Mouse (Mus musculus) heart, postnatal 0 days (tissue): ENCODE results near the gene Nt5c2. TPM values are rescaled to one million over a fixed set of nuclear protein-coding genes. Genes with fewer than 3 reads are reported as not detected.

Source experiments
- ATAC-seq: fragments of 200-750 bp; cut with Nextera tagmentation; 2 replicates; pipeline ENCODE4 v1.8.0; 2017; ENCODE audit warnings: low read depth, moderate number of reproducible peaks, moderate library complexity; ENCODE audit not compliant: insufficient read depth
- DNase-seq: peaks from one replicate; pipeline ENCODE4 v3.0.0-alpha.2; 2016; ENCODE audit warnings: low spot score
- H3K27ac ChIP-seq: fragments of 300-500 bp; sonication (generic); 2 replicates; pipeline ENCODE4 v1.5.1; 2014; ENCODE audit warnings: low read depth, mild to moderate bottlenecking
- H3K27me3 ChIP-seq: fragments of 300-500 bp; sonication (generic); 2 replicates; pipeline ENCODE4 v1.6.1; 2014; ENCODE audit warnings: low read length, mixed read lengths; ENCODE audit not compliant: control insufficient read depth, insufficient read depth
- H3K36me3 ChIP-seq: fragments of 300-500 bp; sonication (generic); replicated peaks from 2 replicates; pipeline ENCODE4 v1.6.1; 2014; ENCODE audit warnings: low read length, mixed read lengths; ENCODE audit not compliant: control insufficient read depth, insufficient read depth
- H3K4me1 ChIP-seq: fragments of 300-500 bp; sonication (generic); 2 replicates; pipeline ENCODE4 v1.6.1; 2014; ENCODE audit warnings: antibody characterized with exemption; ENCODE audit not compliant: control insufficient read depth, insufficient read depth
- H3K4me2 ChIP-seq: fragments of 300-500 bp; sonication (generic); 2 replicates; pipeline ENCODE4 v1.6.1; 2014; ENCODE audit warnings: low read depth, mild to moderate bottlenecking, low read length, moderate library complexity
- H3K4me3 ChIP-seq: fragments of 300-500 bp; sonication (generic); 2 replicates; pipeline ENCODE4 v1.5.1; 2014; ENCODE audit warnings: low read depth, low read length
- H3K9ac ChIP-seq: fragments of 300-500 bp; sonication (generic); replicated peaks from 2 replicates; pipeline ENCODE4 v1.6.1; 2014; ENCODE audit warnings: low read depth, low read length, mixed read lengths
- H3K9me3 ChIP-seq: fragments of 300-500 bp; sonication (generic); replicated peaks from 2 replicates; pipeline ENCODE4 v1.6.1; 2016; ENCODE audit warnings: low read length; ENCODE audit not compliant: control insufficient read depth
- CTCF ChIP-seq: IDR thresholded peaks from 2 replicates; pipeline ENCODE4 v1.5.1; 2016; ENCODE audit warnings: antibody characterized with exemption, control low read depth, low read depth
- EP300 ChIP-seq: IDR thresholded peaks from 2 replicates; pipeline ENCODE4 v1.6.1; 2016; ENCODE audit warnings: antibody characterized with exemption, low read depth
- WGBS: fragments of 180-500 bp; shearing (Covaris S2); extraction: QIAGEN DNeasy Blood & Tissue Kit; methylation state at CpG from one replicate; pipeline ENCODE4 v1.1.7; 2014; 5-methylcytosine and 5-hydroxymethylcytosine counted together
- polyA plus RNA-seq: library from polyadenylated mRNA; unstranded; fragments of >200 nt; fragmentation: Nextera tagmentation; extraction: Ambion mirVana; gene quantifications from 2 replicates; pipeline ENCODE4 v1.2.1, GENCODE M21; 2015
- total RNA-seq: library from RNA; depleted of rRNA; stranded (reverse); fragments of >200 nt; gene quantifications from 2 replicates; pipeline ENCODE4 v1.2.3, GENCODE M21; 2014; ENCODE audit warnings: low replicate concordance

The Nt5c2 gene
- total and polyA plus RNA-seq, 2 experiments from 2014 or later: 33.9 to 111 TPM

DNA sequence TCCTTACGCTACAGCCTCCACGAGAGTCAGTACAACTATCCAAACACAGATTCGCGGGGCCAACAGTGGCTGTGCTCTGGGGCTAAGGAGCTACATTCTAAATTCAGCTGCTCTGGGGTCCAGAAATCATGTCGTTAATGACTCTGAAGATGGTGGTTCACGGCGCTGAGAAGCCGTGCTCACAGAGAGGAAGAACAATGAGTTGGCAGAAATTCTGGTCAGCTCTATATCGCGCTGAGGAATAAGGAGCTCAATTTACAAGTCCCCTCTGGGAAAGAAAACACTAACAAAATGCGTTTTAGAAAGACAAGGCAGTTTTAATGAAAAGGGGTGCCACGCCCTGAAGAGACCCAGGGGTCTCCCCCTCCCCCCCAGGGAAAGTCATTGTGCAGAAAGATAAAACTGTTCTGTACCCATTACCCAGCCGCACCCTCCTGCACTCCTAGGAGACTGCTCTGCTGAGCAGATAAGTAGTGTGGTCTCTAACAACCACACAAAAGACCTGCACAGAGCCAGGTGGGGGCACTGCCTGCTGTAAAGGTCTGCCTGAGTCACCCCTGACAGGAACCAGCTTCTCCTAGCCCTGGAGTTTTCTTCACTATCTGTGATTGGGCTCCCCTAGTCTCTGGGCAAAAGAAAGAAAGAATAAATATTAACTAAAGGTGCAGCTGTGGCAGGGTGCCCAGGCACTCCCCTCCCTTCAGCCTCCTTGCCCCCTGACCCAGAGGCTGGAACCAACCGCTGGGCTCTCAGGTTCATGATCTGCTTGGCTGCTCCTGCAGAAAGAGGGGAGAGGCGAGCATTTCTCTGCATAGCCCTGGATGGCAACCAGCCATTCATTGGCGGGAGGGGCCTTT is 26.5 kb downstream of the Nt5c2 start:
- H3K4me1 ChIP-seq: 0 out of 2 replicates have a peak, but pooled peaks cover 8% of the 10 kb centered on the region
- H3K9ac ChIP-seq: no peak overlapping the region

DNA sequence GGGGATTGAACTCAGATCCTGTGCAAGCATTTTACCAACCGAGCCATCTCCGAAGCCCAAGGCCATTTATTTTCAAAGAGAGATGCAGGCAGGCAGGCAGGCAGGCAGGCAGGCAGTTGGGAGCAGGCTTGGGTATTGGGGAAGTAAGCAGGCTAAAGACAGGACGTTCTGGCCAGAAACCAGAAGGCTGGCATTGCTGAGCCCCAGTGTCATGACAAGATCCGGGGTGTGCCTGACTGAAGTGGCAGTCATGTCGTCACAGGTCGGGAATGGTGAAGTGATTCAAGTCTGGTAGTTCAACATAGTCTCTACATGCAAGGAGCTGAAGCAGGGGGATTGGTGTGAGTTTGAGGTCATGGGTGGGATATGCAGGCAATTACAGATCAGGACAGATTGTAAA is 27.3 kb downstream of the Nt5c2 start:
- Histone ChIP-seq H3K27ac (no peak overlapping the region), H3K9me3 (no peaks in the 10 kb centered on the region), H3K9ac (no peak overlapping the region), H3K4me2 (no peak overlapping the region), H3K4me3 (no peak overlapping the region), H3K4me1 (0 out of 2 replicates have a peak, but pooled peaks cover 8% of the 10 kb centered on the region), H3K36me3 (no peaks in the 10 kb centered on the region), H3K27me3 (no peaks in the 10 kb centered on the region)
- TF ChIP-seq EP300 (no peak), CTCF (no peak)
- DNase-seq (no peak), ATAC-seq (no peak)
- WGBS: 53% methylated on average over 6 of the region's 6 CpGs

More for the DNA sequence above, 26.5 kb downstream of the Nt5c2 start:
- no peaks in the 10 kb centered on the region for H3K27me3 ChIP-seq
- ATAC-seq: no peak
- H3K27ac ChIP-seq: no peak overlapping the region
- H3K4me2 ChIP-seq: no peak overlapping the region; the same call in 1 of the 2 replicates
- no peak for DNase-seq
- no peaks in the 10 kb centered on the region for H3K9me3 ChIP-seq
- H3K4me3 ChIP-seq: no peak overlapping the region
- WGBS: 64% methylated on average over 16 of the region's 16 CpGs
- TF ChIP-seq CTCF (no peak), EP300 (no peak)
- H3K36me3 ChIP-seq: no peaks in the 10 kb centered on the region

DNA sequence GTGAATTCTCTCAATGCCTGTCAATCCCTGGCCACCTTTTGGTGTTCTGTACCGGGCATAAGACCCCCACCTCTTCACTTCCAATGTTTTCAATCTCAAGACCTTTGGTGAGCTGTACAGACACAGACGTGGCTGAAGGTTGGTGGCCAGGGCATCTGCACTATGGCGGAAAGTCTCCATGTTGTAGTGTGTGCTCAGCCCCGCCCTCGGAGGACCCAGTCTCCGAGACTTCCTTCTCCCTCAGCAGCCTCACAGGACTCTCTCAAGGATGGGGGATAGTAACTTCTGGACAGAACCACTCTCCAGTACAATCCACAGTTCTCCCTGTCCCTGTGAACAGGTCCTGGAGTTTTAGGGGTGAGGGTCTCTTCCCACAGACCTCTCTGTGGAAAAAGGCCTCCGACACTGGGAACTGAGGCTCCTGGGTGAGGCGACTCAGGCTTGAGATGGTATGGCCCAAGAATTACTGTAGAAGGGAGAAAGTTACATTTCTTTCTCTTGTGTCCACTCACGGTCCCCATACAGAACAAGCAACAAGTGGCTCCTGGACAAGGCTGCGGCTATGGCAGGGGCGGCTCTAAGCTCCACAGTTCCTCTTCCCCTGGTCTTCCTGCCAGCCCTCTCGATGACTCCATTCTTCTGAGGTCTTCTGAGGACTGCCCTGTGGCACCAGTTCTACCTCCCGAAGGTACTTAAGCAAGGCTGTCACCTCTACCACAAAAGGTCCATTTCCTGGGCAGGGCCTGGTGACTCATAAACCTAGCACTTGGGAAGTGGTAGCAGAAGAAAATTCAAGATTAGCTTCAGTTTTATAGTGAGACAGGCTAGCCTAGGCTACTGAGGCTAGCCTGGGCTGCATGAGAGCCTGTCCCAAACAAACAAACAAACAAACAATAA is 30.0 kb downstream of the Nt5c2 start:
- TF ChIP-seq CTCF (no peak), EP300 (no peak)
- no peak overlapping the region for H3K27ac ChIP-seq
- WGBS: 80% methylated on average over 13 of the region's 13 CpGs

DNA sequence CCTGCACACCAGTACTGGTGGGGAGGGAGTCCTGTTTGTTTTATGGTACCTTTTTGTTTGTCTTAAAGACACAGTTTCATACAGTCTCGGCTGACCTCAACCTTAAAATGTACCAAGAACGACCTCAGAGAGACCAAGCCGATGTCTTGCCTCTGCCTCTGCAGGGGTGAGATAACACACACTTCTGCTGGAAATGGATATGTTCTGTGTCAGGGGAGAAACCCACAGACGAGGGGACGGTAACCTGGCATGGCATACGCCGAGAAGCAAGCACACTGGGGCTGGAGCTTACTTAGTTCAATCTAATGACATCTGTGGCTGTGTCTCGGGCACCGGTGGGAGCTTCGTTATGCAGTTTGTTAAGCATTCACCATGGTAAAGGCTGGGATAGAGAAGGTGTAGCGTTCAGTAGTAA is 31.0 kb downstream of the Nt5c2 start:
- H3K4me2 ChIP-seq: no peak overlapping the region
- ATAC-seq (no peak), DNase-seq (no peak)
- WGBS: 46% methylated on average over 11 of the region's 11 CpGs
- no peak for TF ChIP-seq EP300
- no peak for TF ChIP-seq CTCF
- no peak overlapping the region for H3K4me3 ChIP-seq
- H3K9me3 ChIP-seq: no peaks in the 10 kb centered on the region
- H3K4me1 ChIP-seq: peaks cover 17% of the 10 kb centered on the region; the same call in 1 of the 2 replicates
- no peaks in the 10 kb centered on the region for H3K27me3 ChIP-seq
- H3K9ac ChIP-seq: no peak overlapping the region
- no peak overlapping the region for H3K27ac ChIP-seq
- H3K36me3 ChIP-seq: no peaks in the 10 kb centered on the region

More for the DNA sequence above, 30.0 kb downstream of the Nt5c2 start:
- H3K27me3 ChIP-seq: no peaks in the 10 kb centered on the region
- 0 out of 2 replicates have a peak, but pooled peaks cover 8% of the 10 kb centered on the region for H3K4me1 ChIP-seq
- no peaks in the 10 kb centered on the region for H3K9me3 ChIP-seq
- H3K36me3 ChIP-seq: no peaks in the 10 kb centered on the region
- H3K4me2 ChIP-seq: no peak overlapping the region
- H3K9ac ChIP-seq: no peak overlapping the region
- H3K4me3 ChIP-seq: no peak overlapping the region
- no peak for ATAC-seq
- no peak for DNase-seq

DNA sequence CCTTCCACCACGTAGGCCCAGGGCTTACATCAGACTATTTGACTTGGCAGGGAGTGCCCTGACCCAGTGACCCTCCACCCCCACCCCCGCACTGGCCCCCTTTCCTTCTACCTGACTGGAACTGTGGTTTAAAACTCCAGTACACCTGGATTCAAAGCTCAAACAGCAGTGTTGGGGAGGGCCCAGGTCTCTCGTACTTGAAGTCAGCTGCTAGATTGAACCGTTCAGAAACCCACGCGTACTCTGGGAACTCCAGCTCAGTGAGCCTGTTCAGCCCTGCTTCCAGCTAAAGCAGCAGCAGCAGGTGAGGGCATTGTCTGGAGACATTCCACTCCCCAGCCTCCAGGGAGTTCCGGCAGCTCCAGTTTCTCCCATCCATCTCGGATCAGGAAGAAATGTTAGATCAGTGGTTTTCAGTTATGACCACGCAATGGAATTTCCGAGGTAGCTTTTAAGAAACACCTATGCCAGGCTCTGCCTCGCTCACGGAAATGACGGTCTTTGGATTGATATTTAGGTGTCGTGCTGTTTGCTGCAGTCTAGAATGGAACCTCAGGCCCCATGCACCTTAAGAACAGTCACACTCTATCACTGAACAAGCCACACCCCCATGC is 31.5 kb downstream of the Nt5c2 start:
- Histone ChIP-seq H3K4me2 (no peak overlapping the region), H3K36me3 (no peaks in the 10 kb centered on the region), H3K9ac (no peak overlapping the region), H3K4me3 (no peak overlapping the region), H3K27ac (no peak overlapping the region), H3K9me3 (no peaks in the 10 kb centered on the region), H3K4me1 (peaks cover 17% of the 10 kb centered on the region; the same call in 1 of the 2 replicates), H3K27me3 (no peaks in the 10 kb centered on the region)
- no peak for DNase-seq
- no peak for ATAC-seq
- TF ChIP-seq CTCF: no peak
- no peak for TF ChIP-seq EP300
- 68% methylated on average over 14 of the region's 14 CpGs for WGBS
